Mouse (Mus musculus): ENCODE data around the gene Vmn1r206.
A peak's percentile ranks its signal among the peaks of the same experiment; 100 is the strongest.
"Not testable (repeated sequence)": the region's sequence is repeated elsewhere in the genome, so short reads cannot be mapped to it uniquely, and the experiment has no call there.

The Vmn1r206 gene

DNA sequence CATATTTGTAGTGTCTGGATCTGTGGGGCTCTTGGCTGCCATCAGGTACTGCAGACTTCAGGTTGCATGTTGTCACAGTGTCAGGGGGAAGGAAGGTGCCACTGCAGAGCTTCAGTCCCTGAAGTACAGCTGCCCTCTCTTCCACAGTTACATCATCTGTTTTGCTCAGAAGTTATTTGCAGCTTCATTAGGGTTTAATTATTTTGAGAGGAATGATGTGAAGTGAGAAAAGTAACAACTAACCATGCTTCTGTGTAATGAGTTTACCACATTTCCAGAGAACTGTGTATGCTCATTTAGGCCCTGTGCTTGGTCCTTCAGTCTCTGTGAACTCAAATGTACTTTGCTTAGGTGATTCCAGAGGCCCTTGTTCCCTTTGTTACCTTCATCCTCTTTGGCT lies at the start of gene Vmn1r206:
Gene Vmn1r206 (minus strand): TSS at position 101 of the 400 bp plus-strand sequence.
- not testable (repeated sequence) for DNase-seq (ENCODE audit: low read depth, low spot score)

DNA sequence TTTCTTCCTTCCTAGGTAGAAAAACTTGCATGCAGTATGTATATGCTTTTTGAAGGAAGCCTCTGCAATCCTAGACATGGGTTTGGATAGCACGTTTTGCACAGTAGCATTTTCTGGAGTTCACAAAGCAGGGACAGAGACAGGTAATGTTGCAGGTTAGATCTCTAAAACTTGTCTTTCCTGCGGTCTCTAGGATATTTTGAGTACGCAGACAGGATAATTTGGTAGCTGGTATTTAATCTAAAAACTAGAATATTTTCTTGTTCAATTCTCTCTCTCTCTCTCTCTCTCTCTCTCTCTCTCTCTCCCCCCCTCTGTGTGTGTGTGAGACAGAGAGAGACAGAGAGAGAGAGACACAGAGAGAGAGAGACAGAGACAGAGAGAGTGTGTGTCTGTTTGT lies 31.2 kb downstream of the Vmn1r206 start, which contains the start of gene Vmn1r205:
Gene Vmn1r205 (minus strand): TSS at position 101 of the 400 bp plus-strand sequence.
- DNase-seq (ENCODE audit: low read depth, low spot score) = no peak

DNA sequence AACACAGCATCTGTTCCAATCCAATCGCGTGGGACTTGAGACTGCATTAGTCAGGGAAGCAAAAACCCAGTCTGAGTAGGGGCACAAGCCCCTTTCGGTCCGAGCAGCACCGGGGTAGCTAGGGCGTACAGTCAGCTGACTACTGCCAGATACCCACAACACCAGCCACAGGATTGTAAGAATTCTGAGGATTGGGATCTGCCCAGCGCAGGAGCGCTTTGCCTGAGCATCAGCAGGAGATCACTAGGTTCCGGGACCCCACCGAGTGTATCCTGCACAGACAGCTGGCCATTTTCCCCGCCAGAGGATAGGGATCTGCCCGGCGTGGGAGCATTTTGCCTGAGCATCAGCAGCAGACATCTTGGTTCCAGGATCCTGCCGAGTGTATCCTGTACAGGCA lies 40.7 kb downstream of the Vmn1r206 start:
- DNase-seq (ENCODE audit: low read depth, low spot score) = peak; percentile 22

GRCm38 (mm10) chr13:22574911-22575310 lies 49.1 kb downstream of the Vmn1r206 start:
- DNase-seq (ENCODE audit: low read depth, low spot score) = not testable (repeated sequence)
